Mouse (Mus musculus): ENCODE data around the gene Tex35. TPM values are rescaled to one million over a fixed set of nuclear protein-coding genes. Genes with fewer than 3 reads are reported as not detected.

Tex35 gene
- polyA plus RNA-seq (2012; ENCODE audit: low replicate concordance), result not detected in 2 replicates

GRCm38 (mm10) chr1:157108580-157108979 lies at the start of gene Tex35:
Tex35 (minus strand) TSS chr1:157108680.

Other genes with a start within 250 kb of the Tex35 start
- 25.9 and 47.6 TPM in 2 replicates for gene Ralgps2, start 169.1 kb downstream of the Tex35 start, polyA plus RNA-seq (2012; ENCODE audit: low replicate concordance)